19 mouse cellular contexts compared by ENCODE assay signal in genomic region chr3:21269130-21269440, GRCm38 (mm10).
DNase-seq lines count a peak whose midpoint lies in the region; ATAC-seq and TF ChIP-seq lines count a peak whose summit lies in the region.
"Had no signal": no experiment of that assay in that cellular context is flagged by ENCODE, and none has a peak within 500 bp of the region (broad histone marks: within the 10 kb centered on the region; RNA-seq: fewer than 3 reads in every experiment).

No protein-coding gene starts in this region.

- no peak for TF ChIP-seq EP300 in heart, postnatal 0 days (IDR thresholded peaks at IDR 0.05; ENCODE audit: low read depth)

- H3K27ac ChIP-seq in heart, postnatal 0 days (ENCODE audit: low read depth), result peak overlapping the region; percentile 48
- H3K27ac ChIP-seq in stomach, embryonic 16.5 days (ENCODE audit: low read length), result peak overlapping the region; percentile 50; the same call in 1 of the 2 replicates
- no peak overlapping the region for H3K27ac ChIP-seq in liver, embryonic 12.5 days
- H3K27ac ChIP-seq: embryonic facial prominence, embryonic 12.5 days; forebrain, embryonic 12.5 days; hindbrain, embryonic 12.5 days had no signal

- DNase-seq in cerebellum, postnatal 14 days, result peak; percentile 32 to 62
- no peak for DNase-seq in cerebellum, adult 11-12 months
- DNase-seq in heart, adult 11 months, result peak; percentile 79
- no peak for DNase-seq in heart, adult 8-10 months (ENCODE audit: low spot score)
- no peak for DNase-seq in heart, postnatal 0 days (ENCODE audit: low spot score)
- no peak for DNase-seq in heart, adult 9 months (ENCODE audit: low spot score in 2 of 2)
- DNase-seq: cerebellum, adult 18-20 months; cerebellum, postnatal 25 days; kidney, adult 18-20 months had no signal

- H3K4me3 ChIP-seq in heart, postnatal 0 days (ENCODE audit: low read depth, low read length), result no peak overlapping the region
- H3K4me3 ChIP-seq in stomach, embryonic 16.5 days (replicated peaks; ENCODE audit: low read length), result no peak overlapping the region
- H3K4me3 ChIP-seq in liver, embryonic 12.5 days, result no peak overlapping the region
- H3K4me3 ChIP-seq: embryonic facial prominence, embryonic 12.5 days; forebrain, embryonic 12.5 days; hindbrain, embryonic 12.5 days had no signal

- no peak for ATAC-seq in heart, postnatal 0 days (ENCODE audit: insufficient read depth, low read depth)
- ATAC-seq in stomach, embryonic 16.5 days (ENCODE audit: insufficient read depth, low FRiP score), result no peak
- no peak for ATAC-seq in liver, embryonic 12.5 days
- ATAC-seq: activated CD4-positive, CD25-positive, alpha-beta regulatory T cell, adult 4 months; forebrain, embryonic 16.5 days; hindbrain, embryonic 16.5 days; inflammation-experienced regulatory T-cells, adult 6 months had no signal

- no peaks in the 10 kb centered on the region for H3K9me3 ChIP-seq in heart, postnatal 0 days (replicated peaks; ENCODE audit: control insufficient read depth, low read length)
- no peaks in the 10 kb centered on the region for H3K9me3 ChIP-seq in stomach, embryonic 16.5 days (replicated peaks; ENCODE audit: control insufficient read depth, low read length)
- no peaks in the 10 kb centered on the region for H3K9me3 ChIP-seq in liver, embryonic 12.5 days (replicated peaks)
- H3K9me3 ChIP-seq: embryonic facial prominence, embryonic 12.5 days; forebrain, embryonic 12.5 days; hindbrain, embryonic 12.5 days had no signal

- H3K36me3 ChIP-seq in heart, postnatal 0 days (replicated peaks; ENCODE audit: control insufficient read depth, insufficient read depth, low read length), result no peaks in the 10 kb centered on the region
- H3K36me3 ChIP-seq in stomach, embryonic 16.5 days (ENCODE audit: control insufficient read depth, insufficient read depth, low read length), result no peaks in the 10 kb centered on the region
- no peaks in the 10 kb centered on the region for H3K36me3 ChIP-seq in liver, embryonic 12.5 days
- H3K36me3 ChIP-seq: embryonic facial prominence, embryonic 12.5 days; forebrain, embryonic 12.5 days; hindbrain, embryonic 12.5 days had no signal

- no peak overlapping the region for H3K4me2 ChIP-seq in heart, postnatal 0 days (ENCODE audit: low read depth, low read length)
- no peak overlapping the region for H3K4me2 ChIP-seq in stomach, embryonic 16.5 days (ENCODE audit: low read depth, low read length)
- H3K4me2 ChIP-seq in liver, embryonic 12.5 days, result no peak overlapping the region
- H3K4me2 ChIP-seq: embryonic facial prominence, embryonic 12.5 days; forebrain, embryonic 12.5 days; hindbrain, embryonic 12.5 days had no signal

- TF ChIP-seq CTCF in heart, postnatal 0 days (IDR thresholded peaks at IDR 0.05; ENCODE audit: low read depth), result no peak

- no peaks in the 10 kb centered on the region for H3K27me3 ChIP-seq in heart, postnatal 0 days (ENCODE audit: control insufficient read depth, insufficient read depth, low read length)
- no peaks in the 10 kb centered on the region for H3K27me3 ChIP-seq in stomach, embryonic 16.5 days (ENCODE audit: control insufficient read depth, insufficient read depth, low read length)
- no peaks in the 10 kb centered on the region for H3K27me3 ChIP-seq in liver, embryonic 12.5 days (replicated peaks)
- H3K27me3 ChIP-seq: embryonic facial prominence, embryonic 12.5 days; forebrain, embryonic 12.5 days; hindbrain, embryonic 12.5 days; Patski had no signal

- H3K4me1 ChIP-seq in heart, postnatal 0 days (ENCODE audit: control insufficient read depth, insufficient read depth), result peaks cover 12% of the 10 kb centered on the region
- H3K4me1 ChIP-seq in stomach, embryonic 16.5 days (ENCODE audit: control insufficient read depth, insufficient read depth, low read length), result no peaks in the 10 kb centered on the region
- no peaks in the 10 kb centered on the region for H3K4me1 ChIP-seq in liver, embryonic 12.5 days
- H3K4me1 ChIP-seq: embryonic facial prominence, embryonic 12.5 days; forebrain, embryonic 12.5 days; hindbrain, embryonic 12.5 days had no signal

- H3K9ac ChIP-seq in heart, postnatal 0 days (replicated peaks; ENCODE audit: low read depth, low read length), result no peak overlapping the region
- no peak overlapping the region for H3K9ac ChIP-seq in stomach, embryonic 16.5 days (ENCODE audit: low read length)
- no peak overlapping the region for H3K9ac ChIP-seq in liver, embryonic 12.5 days
- H3K9ac ChIP-seq: embryonic facial prominence, embryonic 12.5 days; forebrain, embryonic 12.5 days; hindbrain, embryonic 12.5 days had no signal

- 72% methylated on average over 2 of the region's 2 CpGs for WGBS in heart, postnatal 0 days
- 67% methylated on average over 2 of the region's 2 CpGs for WGBS in stomach, embryonic 16.5 days
- WGBS in liver, embryonic 12.5 days (ENCODE audit: insufficient replicate concordance), result 55% methylated on average over 2 of the region's 2 CpGs

Comparison
In these comparisons a context has a peak if more than half of its experiments do, and no peak if none do; other contexts are left out.
1. DNase-seq: peak in cerebellum, postnatal 14 days (2 of 2) and heart, adult 11 months (single experiment); none in cerebellum, adult 11-12 months (single experiment), heart, adult 8-10 months (single experiment), heart, postnatal 0 days (single experiment) and heart, adult 9 months (0 of 2).